Mouse (Mus musculus) cerebellum, adult 11 months (tissue): Measurements from ENCODE around the gene Zfp960.
"Not testable (repeated sequence)": the region's sequence is repeated elsewhere in the genome, so short reads cannot be mapped to it uniquely, and the experiment has no call there.

ENCODE experiments used
- DNase-seq: peaks from one replicate; pipeline ENCODE4 v3.0.0; 2022

Zfp960 gene

GRCm38 (mm10) chr17:17063628-17064494, at the start of gene Zfp960:
Gene Zfp960, plus strand, starts transcription at chr17:17064113.
- DNase-seq = peak; percentile 60

- DNase-seq = not testable (repeated sequence)
These were observed 45.8 kb upstream of the Zfp960 start for GRCm38 (mm10) chr17:17018071-17018470.

- not testable (repeated sequence) for DNase-seq
These were observed 4.3 kb upstream of the Zfp960 start for GRCm38 (mm10) chr17:17059566-17059965.

- DNase-seq = not testable (repeated sequence)
These were observed 57.1 kb downstream of the Zfp960 start, which contains the start of gene Zfp97 for GRCm38 (mm10) chr17:17120830-17121502. Gene Zfp97, plus strand, starts transcription at chr17:17121415.
